Comparison of ENCODE assay signal across 26 mouse cellular contexts in the genomic region with DNA sequence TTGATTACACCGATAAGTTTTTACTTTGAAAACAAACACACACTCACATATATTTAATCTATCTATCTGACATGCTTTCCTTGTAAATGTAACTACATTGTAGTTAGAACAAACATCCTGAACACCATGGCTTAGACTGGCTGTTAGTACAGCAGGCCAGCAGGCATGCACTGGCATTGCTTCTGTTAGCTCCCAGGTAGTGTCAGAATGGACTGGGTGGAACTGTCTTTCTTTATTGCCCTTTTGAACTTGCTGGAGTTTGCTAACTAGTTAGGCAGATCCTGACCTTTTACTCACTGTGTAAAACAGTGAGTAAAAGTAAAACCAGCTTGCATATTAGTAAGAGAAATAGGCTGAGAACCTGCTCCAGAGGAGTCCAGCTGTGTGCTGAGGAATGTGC. TPM values are rescaled to one million over a fixed set of nuclear protein-coding genes. Genes with fewer than 3 reads are reported as not detected.
DNase-seq lines count a peak whose midpoint lies in the region; ATAC-seq and TF ChIP-seq lines count a peak whose summit lies in the region.
"Had no signal": no experiment of that assay in that cellular context is flagged by ENCODE, and none has a peak within 500 bp of the region (broad histone marks: within the 10 kb centered on the region; RNA-seq: fewer than 3 reads in every experiment).

No protein-coding gene starts in this region.

- no peak for TF ChIP-seq POLR2A in small intestine, adult 2 months (IDR thresholded peaks at IDR 0.05; ENCODE audit: low read depth, low read length)

- peak; percentile 39 for DNase-seq in kidney, adult 11 months
- DNase-seq in liver, embryonic 11.5 days (ENCODE audit: low spot score): no peak
- DNase-seq in testis, postnatal 10 days (ENCODE audit: low spot score): no peak
- DNase-seq in ovary, adult 18-20 months (ENCODE audit: low spot score): no peak
- DNase-seq: adrenal gland, adult 8-10 months; B cell, adult 2 months; cerebellum, adult 18-20 months; gastrocnemius, postnatal 25 days; heart, postnatal 10 days; layer of hippocampus, postnatal 36 days; lung, adult 2 months had no signal

- H3K9me3 ChIP-seq in kidney, embryonic 15.5 days (replicated peaks): no peaks in the 10 kb centered on the region
- H3K9me3 ChIP-seq in liver, embryonic 12.5 days (replicated peaks): no peaks in the 10 kb centered on the region
- H3K9me3 ChIP-seq in liver, embryonic 11.5 days (ENCODE audit: control insufficient read depth, low read length): no peaks in the 10 kb centered on the region
- H3K9me3 ChIP-seq: forebrain, embryonic 10.5 days; limb, embryonic 12.5 days; neural tube, embryonic 15.5 days had no signal

- no peaks in the 10 kb centered on the region for H3K36me3 ChIP-seq in kidney, embryonic 15.5 days
- no peaks in the 10 kb centered on the region for H3K36me3 ChIP-seq in liver, embryonic 12.5 days
- H3K36me3 ChIP-seq in liver, embryonic 11.5 days (ENCODE audit: control insufficient read depth, insufficient read depth, low read length): no peaks in the 10 kb centered on the region
- H3K36me3 ChIP-seq in small intestine, adult 2 months (ENCODE audit: control insufficient read depth, insufficient read depth, low read length): no peaks in the 10 kb centered on the region; the same call in 1 of the 2 replicates
- H3K36me3 ChIP-seq: G1E; limb, embryonic 12.5 days; neural tube, embryonic 15.5 days had no signal

- H3K27ac ChIP-seq in kidney, embryonic 15.5 days: no peak overlapping the region
- no peak overlapping the region for H3K27ac ChIP-seq in liver, embryonic 12.5 days
- no peak overlapping the region for H3K27ac ChIP-seq in liver, embryonic 11.5 days (ENCODE audit: low read depth, low read length)
- peak overlapping the region; percentile 80 for H3K27ac ChIP-seq in small intestine, adult 2 months (ENCODE audit: insufficient read depth, low read depth, low read length)
- H3K27ac ChIP-seq: forebrain, embryonic 10.5 days; hindbrain, embryonic 10.5 days; hindbrain, postnatal 0 days; kidney, postnatal 0 days; layer of hippocampus, adult 2 months; limb, embryonic 12.5 days; neural tube, embryonic 15.5 days had no signal

- no peak overlapping the region for H3K9ac ChIP-seq in kidney, embryonic 15.5 days
- H3K9ac ChIP-seq in liver, embryonic 12.5 days: no peak overlapping the region
- no peak overlapping the region for H3K9ac ChIP-seq in liver, embryonic 11.5 days (ENCODE audit: low read depth, low read length)
- H3K9ac ChIP-seq: limb, embryonic 12.5 days; neural tube, embryonic 15.5 days had no signal

- no peak for TF ChIP-seq CTCF in small intestine, adult 2 months (IDR thresholded peaks at IDR 0.05; ENCODE audit: extremely low read depth, insufficient read length, insufficient replicate concordance, low read depth, low read length)

- H3K4me1 ChIP-seq in kidney, embryonic 15.5 days: 0 out of 2 replicates have a peak, but pooled peaks cover 3% of the 10 kb centered on the region
- H3K4me1 ChIP-seq in liver, embryonic 12.5 days: no peaks in the 10 kb centered on the region
- no peaks in the 10 kb centered on the region for H3K4me1 ChIP-seq in liver, embryonic 11.5 days (replicated peaks; ENCODE audit: control insufficient read depth, insufficient read depth, low read length)
- H3K4me1 ChIP-seq in small intestine, adult 2 months (ENCODE audit: control insufficient read depth, insufficient read depth, insufficient read length, low read length): peaks cover 6% of the 10 kb centered on the region; the same call in 1 of the 2 replicates
- H3K4me1 ChIP-seq: forebrain, embryonic 10.5 days; hindbrain, embryonic 10.5 days had no signal

- no peak overlapping the region for H3K4me2 ChIP-seq in kidney, embryonic 15.5 days
- H3K4me2 ChIP-seq in liver, embryonic 12.5 days: no peak overlapping the region
- H3K4me2 ChIP-seq in liver, embryonic 11.5 days: no peak overlapping the region
- H3K4me2 ChIP-seq: limb, embryonic 12.5 days; midbrain, embryonic 11.5 days; neural tube, embryonic 15.5 days had no signal

- no peak overlapping the region for H3K4me3 ChIP-seq in kidney, embryonic 15.5 days (replicated peaks)
- no peak overlapping the region for H3K4me3 ChIP-seq in liver, embryonic 12.5 days
- H3K4me3 ChIP-seq in liver, embryonic 11.5 days (ENCODE audit: low read depth, low read length): no peak overlapping the region
- no peak overlapping the region for H3K4me3 ChIP-seq in small intestine, adult 2 months (ENCODE audit: low read depth, low read length)
- H3K4me3 ChIP-seq: forebrain, embryonic 10.5 days; hindbrain, embryonic 10.5 days; layer of hippocampus, adult 2 months; limb, embryonic 12.5 days; neural tube, embryonic 15.5 days had no signal

- H3K27me3 ChIP-seq in kidney, embryonic 15.5 days: no peaks in the 10 kb centered on the region
- H3K27me3 ChIP-seq in liver, embryonic 12.5 days (replicated peaks): peaks cover 4% of the 10 kb centered on the region; the same call in 1 of the 2 replicates
- H3K27me3 ChIP-seq in liver, embryonic 11.5 days (replicated peaks; ENCODE audit: control insufficient read depth, insufficient read depth, low read length): no peaks in the 10 kb centered on the region
- no peaks in the 10 kb centered on the region for H3K27me3 ChIP-seq in small intestine, adult 2 months (ENCODE audit: control insufficient read depth, insufficient read depth, low read length)
- H3K27me3 ChIP-seq: CH12.LX; limb, embryonic 12.5 days; neural tube, embryonic 15.5 days had no signal

- ATAC-seq in kidney, embryonic 15.5 days (replicated peaks; ENCODE audit: low FRiP score): no peak
- 0 out of 2 replicates have a peak, but pooled peaks have one; percentile 37 for ATAC-seq in liver, embryonic 12.5 days
- ATAC-seq in liver, embryonic 11.5 days (replicated peaks; ENCODE audit: low FRiP score): no peak
- ATAC-seq: activated CD4-positive, CD25-positive, alpha-beta regulatory T cell, adult 4 months; forebrain, embryonic 16.5 days; hindbrain, postnatal 0 days had no signal

- WGBS in kidney, embryonic 15.5 days: 96% methylated on average over 1 of the region's 1 CpGs
- WGBS in liver, embryonic 12.5 days (ENCODE audit: insufficient replicate concordance): 72% methylated on average over 1 of the region's 1 CpGs
- WGBS in liver, embryonic 11.5 days: 87% methylated on average over 1 of the region's 1 CpGs
- WGBS in small intestine, adult 2 months: 72% methylated on average over 1 of the region's 1 CpGs

RNA-seq across cellular contexts. Expression of a gene that starts 6.9 kb away (rescaled TPM):
- polyA plus RNA-seq in kidney, embryonic 15.5 days (2015; fragmentation: Nextera tagmentation; extraction: Ambion mirVana): 2.8 and 3.2 TPM in 2 replicates
- 0.33 and 0.49 TPM in 2 replicates for polyA plus RNA-seq in liver, embryonic 12.5 days (2016; fragmentation: Nextera tagmentation; extraction: Ambion mirVana)
- polyA plus RNA-seq in liver, embryonic 11.5 days (2014; fragmentation: Nextera tagmentation; extraction: Ambion mirVana): 1.2 and 1.4 TPM in 2 replicates
- polyA plus RNA-seq in small intestine, adult 2 months (2012; rRNA removed): 0.44 and 0.65 TPM in 2 replicates
- polyA plus RNA-seq: activated CD4-positive, CD25-positive, alpha-beta regulatory T cell, adult 4 months; G1E had no signal

RNA-seq across cellular contexts. Expression of a gene that starts 8.2 kb away (rescaled TPM):
- polyA plus RNA-seq in kidney, embryonic 15.5 days (2015; fragmentation: Nextera tagmentation; extraction: Ambion mirVana): 76.5 and 81.2 TPM in 2 replicates
- 19.4 and 21.3 TPM in 2 replicates for polyA plus RNA-seq in liver, embryonic 12.5 days (2016; fragmentation: Nextera tagmentation; extraction: Ambion mirVana)
- polyA plus RNA-seq in liver, embryonic 11.5 days (2014; fragmentation: Nextera tagmentation; extraction: Ambion mirVana): 34.3 and 34.6 TPM in 2 replicates
- polyA plus RNA-seq in small intestine, adult 2 months (2012; rRNA removed): 14.6 and 41.9 TPM in 2 replicates
